Mouse (Mus musculus) C2C12 (cell line): ENCODE data around the gene Gm49369. TPM values are rescaled to one million over a fixed set of nuclear protein-coding genes. Genes with fewer than 3 reads are reported as not detected.

Experiments used
- H3K27me3 ChIP-seq: one replicate; pipeline ENCODE4 v1.6.1; 2011; ENCODE audit not compliant: control insufficient read depth, insufficient read depth, insufficient read length
- H3K36me3 ChIP-seq: one replicate; pipeline ENCODE4 v1.6.1; 2011; ENCODE audit not compliant: control insufficient read depth, insufficient read depth
- H3K4me3 ChIP-seq: one replicate; pipeline ENCODE4 v1.5.1; 2011; ENCODE audit warnings: mild to moderate bottlenecking, control low read depth; ENCODE audit not compliant: poor library complexity, insufficient read depth, severe bottlenecking
- H3K79me2 ChIP-seq: one replicate; pipeline ENCODE4 v1.6.1; 2011; ENCODE audit not compliant: control insufficient read depth, insufficient read depth
- H3K79me3 ChIP-seq: one replicate; pipeline ENCODE4 v1.6.1; 2011; ENCODE audit warnings: low read depth, control low read depth
- H3ac ChIP-seq: one replicate; pipeline ENCODE3; 2011; ENCODE audit warnings: low read depth; ENCODE audit not compliant: control insufficient read depth, insufficient read length
- CEBPB ChIP-seq: IDR thresholded peaks from one replicate; pipeline ENCODE4 v1.6.1; 2011; ENCODE audit warnings: low read depth, mild to moderate bottlenecking, control low read depth, moderate library complexity
- CTCF ChIP-seq: IDR thresholded peaks from one replicate; pipeline ENCODE4 v1.5.1; 2011; ENCODE audit not compliant: control insufficient read depth, insufficient read depth, insufficient read length
- FOSL1 ChIP-seq: IDR thresholded peaks from one replicate; pipeline ENCODE4 v1.8.0; 2011; ENCODE audit warnings: mild to moderate bottlenecking, low read length; ENCODE audit not compliant: poor library complexity, insufficient read depth, severe bottlenecking
- MAX ChIP-seq: IDR thresholded peaks from one replicate; pipeline ENCODE4 v1.6.1; 2011; ENCODE audit warnings: mild to moderate bottlenecking, control low read depth
- MYOD1 ChIP-seq: IDR thresholded peaks from one replicate; pipeline ENCODE4 v1.6.1; 2011; ENCODE audit warnings: low read depth; ENCODE audit not compliant: control insufficient read depth, insufficient read length
- MYOG ChIP-seq: IDR thresholded peaks from one replicate; pipeline ENCODE4 v1.6.1; 2011; ENCODE audit not compliant: control insufficient read depth, insufficient read length; ENCODE audit errors: extremely low read depth
- USF1 ChIP-seq: IDR thresholded peaks from one replicate; pipeline ENCODE4 v1.6.1; 2011; ENCODE audit warnings: low read depth, mild to moderate bottlenecking, control low read depth, moderate library complexity
- polyA plus RNA-seq: library from polyadenylated mRNA; unstranded; fragments of >200 nt; fragmentation: generic; extraction: Trizol; gene quantifications from one replicate; pipeline ENCODE4 v1.2.1, GENCODE M21; 2012; ENCODE audit warnings: missing spikeins

Gene Gm49369
- polyA plus RNA-seq, 1 experiment: not detected

GRCm38 (mm10) chr7:142351569-142351968, 30.9 kb downstream of the Gm49369 start:
- Histone ChIP-seq H3K4me3 (no peak overlapping the region), H3K79me2 (no peaks in the 10 kb centered on the region), H3K27me3 (no peaks in the 10 kb centered on the region), H3K36me3 (no peaks in the 10 kb centered on the region), H3K79me3 (no peaks in the 10 kb centered on the region), H3ac (no peak overlapping the region)
- TF ChIP-seq CEBPB (no peak), USF1 (peak; percentile 31)

- Histone ChIP-seq H3K79me2 (no peaks in the 10 kb centered on the region), H3ac (no peak overlapping the region), H3K36me3 (no peaks in the 10 kb centered on the region), H3K79me3 (no peaks in the 10 kb centered on the region), H3K27me3 (no peaks in the 10 kb centered on the region), H3K4me3 (no peak overlapping the region)
- TF ChIP-seq CTCF (no peak), CEBPB (no peak)
Measured at GRCm38 (mm10) chr7:142349308-142349961, 33.0 kb downstream of the Gm49369 start.

- Histone ChIP-seq H3ac (no peak overlapping the region), H3K4me3 (no peak overlapping the region), H3K36me3 (no peaks in the 10 kb centered on the region), H3K79me2 (no peaks in the 10 kb centered on the region), H3K27me3 (no peaks in the 10 kb centered on the region), H3K79me3 (no peaks in the 10 kb centered on the region)
- TF ChIP-seq MYOG: no peak
- no peak for TF ChIP-seq FOSL1
- no peak for TF ChIP-seq USF1
- no peak for TF ChIP-seq MYOD1
- TF ChIP-seq CTCF: no peak
- TF ChIP-seq CEBPB: no peak
- no peak for TF ChIP-seq MAX
Measured at GRCm38 (mm10) chr7:142347542-142347941, 34.9 kb downstream of the Gm49369 start.

- no peaks in the 10 kb centered on the region for H3K79me3 ChIP-seq
- H3K27me3 ChIP-seq: no peaks in the 10 kb centered on the region
- TF ChIP-seq USF1 (no peak), MAX (no peak), MYOD1 (no peak), FOSL1 (no peak), MYOG (no peak), CEBPB (no peak), CTCF (no peak)
- H3K36me3 ChIP-seq: no peaks in the 10 kb centered on the region
- H3K4me3 ChIP-seq: no peak overlapping the region
- H3ac ChIP-seq: no peak overlapping the region
- no peaks in the 10 kb centered on the region for H3K79me2 ChIP-seq
Measured at GRCm38 (mm10) chr7:142342247-142342640, 40.2 kb downstream of the Gm49369 start.

GRCm38 (mm10) chr7:142341564-142342246, 40.8 kb downstream of the Gm49369 start:
- no peak overlapping the region for H3K4me3 ChIP-seq
- no peaks in the 10 kb centered on the region for H3K36me3 ChIP-seq
- no peaks in the 10 kb centered on the region for H3K79me3 ChIP-seq
- no peaks in the 10 kb centered on the region for H3K79me2 ChIP-seq
- no peak overlapping the region for H3ac ChIP-seq
- TF ChIP-seq CTCF (no peak), MAX (no peak), FOSL1 (no peak)
- no peaks in the 10 kb centered on the region for H3K27me3 ChIP-seq

GRCm38 (mm10) chr7:142340269-142340970, 42.0 kb downstream of the Gm49369 start:
- H3K79me2 ChIP-seq: no peaks in the 10 kb centered on the region
- H3K36me3 ChIP-seq: no peaks in the 10 kb centered on the region
- H3K4me3 ChIP-seq: no peak overlapping the region
- H3ac ChIP-seq: no peak overlapping the region
- TF ChIP-seq MAX: no peak
- no peak for TF ChIP-seq USF1
- TF ChIP-seq MYOD1: no peak
- no peak for TF ChIP-seq CTCF
- TF ChIP-seq CEBPB: no peak
- TF ChIP-seq MYOG: no peak
- TF ChIP-seq FOSL1: no peak
- H3K27me3 ChIP-seq: no peaks in the 10 kb centered on the region
- no peaks in the 10 kb centered on the region for H3K79me3 ChIP-seq
